In the genomic region with DNA sequence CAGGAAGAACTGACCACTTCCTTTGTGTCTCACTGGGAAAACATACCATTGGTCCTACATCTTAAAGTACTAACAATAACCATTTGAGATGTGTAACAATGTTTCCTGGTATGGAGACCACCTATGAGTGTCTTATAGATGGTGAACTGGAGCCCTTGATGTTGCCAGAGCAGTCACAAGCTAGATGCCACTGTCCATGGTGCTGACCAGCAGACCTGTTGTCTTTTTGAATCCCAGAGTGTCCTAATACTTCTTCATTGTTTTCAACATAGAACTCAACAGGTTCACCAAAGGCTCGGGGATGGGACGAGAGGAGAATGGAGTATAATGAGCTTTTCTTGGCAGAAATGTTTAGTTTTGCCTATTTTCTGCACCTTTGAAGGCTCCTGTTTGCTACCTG, we compare ENCODE assay signal across 12 mouse cellular contexts.
DNase-seq lines count a peak whose midpoint lies in the region; ATAC-seq and TF ChIP-seq lines count a peak whose summit lies in the region.
"Had no signal": no experiment of that assay in that cellular context is flagged by ENCODE, and none has a peak within 500 bp of the region (broad histone marks: within the 10 kb centered on the region; RNA-seq: fewer than 3 reads in every experiment).

No protein-coding gene starts in this region.

- H3K9me3 ChIP-seq in heart, postnatal 0 days (replicated peaks; ENCODE audit: control insufficient read depth, low read length), result no peaks in the 10 kb centered on the region
- no peaks in the 10 kb centered on the region for H3K9me3 ChIP-seq in midbrain, embryonic 11.5 days (ENCODE audit: control insufficient read depth, low read length)
- H3K9me3 ChIP-seq in midbrain, postnatal 0 days (ENCODE audit: low read length), result no peaks in the 10 kb centered on the region

- H3K27ac ChIP-seq in heart, postnatal 0 days (ENCODE audit: low read depth), result no peak overlapping the region
- H3K27ac ChIP-seq in midbrain, embryonic 11.5 days (ENCODE audit: low read depth, low read length), result no peak overlapping the region
- H3K27ac ChIP-seq in midbrain, postnatal 0 days (ENCODE audit: low read depth, low read length), result no peak overlapping the region

- TF ChIP-seq CTCF in heart, postnatal 0 days (IDR thresholded peaks at IDR 0.05; ENCODE audit: low read depth), result no peak
- TF ChIP-seq CTCF in midbrain, postnatal 0 days (IDR thresholded peaks at IDR 0.05), result no peak

- no peak overlapping the region for H3K9ac ChIP-seq in heart, postnatal 0 days (replicated peaks; ENCODE audit: low read depth, low read length)
- no peak overlapping the region for H3K9ac ChIP-seq in midbrain, embryonic 11.5 days (ENCODE audit: low read length)
- no peak overlapping the region for H3K9ac ChIP-seq in midbrain, postnatal 0 days (replicated peaks; ENCODE audit: low read length, poor library complexity, severe bottlenecking)

- no peak for ATAC-seq in heart, postnatal 0 days (ENCODE audit: insufficient read depth, low read depth)
- no peak for ATAC-seq in midbrain, embryonic 11.5 days (ENCODE audit: low FRiP score)
- no peak for ATAC-seq in midbrain, postnatal 0 days (ENCODE audit: low FRiP score)

- H3K27me3 ChIP-seq in heart, postnatal 0 days (ENCODE audit: control insufficient read depth, insufficient read depth, low read length), result no peaks in the 10 kb centered on the region
- no peaks in the 10 kb centered on the region for H3K27me3 ChIP-seq in midbrain, embryonic 11.5 days (ENCODE audit: control insufficient read depth, insufficient read depth, low read length)
- H3K27me3 ChIP-seq in midbrain, postnatal 0 days (ENCODE audit: insufficient read depth, low read length), result no peaks in the 10 kb centered on the region
- H3K27me3 ChIP-seq: megakaryocyte, embryonic 14.5 days had no signal

- no peak overlapping the region for H3K4me3 ChIP-seq in heart, postnatal 0 days (ENCODE audit: low read depth, low read length)
- H3K4me3 ChIP-seq in midbrain, embryonic 11.5 days (ENCODE audit: low read depth, low read length), result no peak overlapping the region
- H3K4me3 ChIP-seq in midbrain, postnatal 0 days (ENCODE audit: low read depth, low read length), result no peak overlapping the region
- H3K4me3 ChIP-seq: megakaryocyte, embryonic 14.5 days had no signal

- DNase-seq in heart, postnatal 0 days (ENCODE audit: low spot score), result peak; percentile 36
- DNase-seq in heart, adult 8-10 months (ENCODE audit: low spot score), result no peak
- peak; percentile 87 for DNase-seq in midbrain, embryonic 11.5 days (ENCODE audit: low spot score, missing footprints)
- DNase-seq in midbrain, postnatal 0 days (ENCODE audit: low spot score), result no peak
- DNase-seq in c-Kit-positive CD71-positive TER-119-negative erythroid progenitor cells, embryonic 14.5 days (ENCODE audit: low read depth), result peak; percentile 3
- DNase-seq in mesoderm, embryonic 11.5 days (ENCODE audit: low read depth, low spot score), result peak; percentile 76
- no peak for DNase-seq in frontal cortex, postnatal 14 days (ENCODE audit: low spot score in 2 of 2)
- DNase-seq in right cerebral cortex, adult 2 months (ENCODE audit: low spot score in 2 of 2), result no peak
- DNase-seq: layer of hippocampus, adult 9-11 months; right cerebral cortex, postnatal 25 days had no signal

- TF ChIP-seq EP300 in heart, postnatal 0 days (IDR thresholded peaks at IDR 0.05; ENCODE audit: low read depth), result no peak

- 38% methylated on average over 2 of the region's 2 CpGs for WGBS in heart, postnatal 0 days
- WGBS in midbrain, embryonic 11.5 days, result 59% methylated on average over 2 of the region's 2 CpGs
- 79% methylated on average over 2 of the region's 2 CpGs for WGBS in midbrain, postnatal 0 days

- H3K4me1 ChIP-seq in heart, postnatal 0 days (ENCODE audit: control insufficient read depth, insufficient read depth), result no peaks in the 10 kb centered on the region
- H3K4me1 ChIP-seq in midbrain, embryonic 11.5 days (ENCODE audit: control insufficient read depth, insufficient read depth, low read length), result peaks cover 3% of the 10 kb centered on the region; the same call in 1 of the 2 replicates
- H3K4me1 ChIP-seq in midbrain, postnatal 0 days (ENCODE audit: insufficient read depth, low read length), result no peaks in the 10 kb centered on the region
- H3K4me1 ChIP-seq: megakaryocyte, embryonic 14.5 days had no signal

- H3K36me3 ChIP-seq in heart, postnatal 0 days (replicated peaks; ENCODE audit: control insufficient read depth, insufficient read depth, low read length), result no peaks in the 10 kb centered on the region
- H3K36me3 ChIP-seq in midbrain, embryonic 11.5 days (ENCODE audit: control insufficient read depth, insufficient read depth, low read length), result no peaks in the 10 kb centered on the region
- no peaks in the 10 kb centered on the region for H3K36me3 ChIP-seq in midbrain, postnatal 0 days (ENCODE audit: insufficient read depth, low read length)
- H3K36me3 ChIP-seq: G1E had no signal

- no peak overlapping the region for H3K4me2 ChIP-seq in heart, postnatal 0 days (ENCODE audit: low read depth, low read length)
- no peak overlapping the region for H3K4me2 ChIP-seq in midbrain, embryonic 11.5 days
- no peak overlapping the region for H3K4me2 ChIP-seq in midbrain, postnatal 0 days (ENCODE audit: low read depth, low read length, poor library complexity, severe bottlenecking)

Comparison
In these comparisons a context has a peak if more than half of its experiments do, and no peak if none do; other contexts are left out.
1. DNase-seq: peak in heart, postnatal 0 days (single experiment), midbrain, embryonic 11.5 days (single experiment), c-Kit-positive CD71-positive TER-119-negative erythroid progenitor cells, embryonic 14.5 days (single experiment) and mesoderm, embryonic 11.5 days (single experiment); none in heart, adult 8-10 months (single experiment), midbrain, postnatal 0 days (single experiment), frontal cortex, postnatal 14 days (0 of 2) and right cerebral cortex, adult 2 months (0 of 2).